Mouse (Mus musculus) neural tube, embryonic 13.5 days (tissue): ENCODE data around the gene Hps1. TPM values are rescaled to one million over a fixed set of nuclear protein-coding genes. Genes with fewer than 3 reads are reported as not detected.

Experiments
- ATAC-seq: fragments of 200-750 bp; cut with Nextera tagmentation; 2 replicates; pipeline ENCODE4 v1.8.0; 2017; ENCODE audit warnings: low read depth, mild to moderate bottlenecking, moderate TSS enrichment, moderate library complexity
- H3K27ac ChIP-seq: fragments of 300-500 bp; sonication (generic); replicated peaks from 2 replicates; pipeline ENCODE4 v1.5.1; 2015; ENCODE audit warnings: moderate library complexity, mild to moderate bottlenecking, inconsistent platforms
- H3K27me3 ChIP-seq: fragments of 300-500 bp; sonication (generic); 2 replicates; pipeline ENCODE4 v1.6.1; 2015; ENCODE audit warnings: mild to moderate bottlenecking, inconsistent platforms
- H3K36me3 ChIP-seq: fragments of 300-500 bp; sonication (generic); 2 replicates; pipeline ENCODE4 v1.6.1; 2015; ENCODE audit warnings: mild to moderate bottlenecking, inconsistent platforms
- H3K4me1 ChIP-seq: fragments of 300-500 bp; sonication (generic); replicated peaks from 2 replicates; pipeline ENCODE4 v1.6.1; 2015; ENCODE audit warnings: inconsistent platforms
- H3K4me2 ChIP-seq: fragments of 300-500 bp; sonication (generic); 2 replicates; pipeline ENCODE4 v1.6.1; 2015; ENCODE audit warnings: inconsistent platforms, mild to moderate bottlenecking, moderate library complexity
- H3K4me3 ChIP-seq: fragments of 300-500 bp; sonication (generic); 2 replicates; pipeline ENCODE4 v1.5.1; 2015; ENCODE audit warnings: mild to moderate bottlenecking, inconsistent platforms
- H3K9ac ChIP-seq: fragments of 300-500 bp; sonication (generic); 2 replicates; pipeline ENCODE4 v1.6.1; 2015; ENCODE audit warnings: moderate library complexity, mild to moderate bottlenecking, inconsistent platforms
- H3K9me3 ChIP-seq: fragments of 300-500 bp; sonication (generic); 2 replicates; pipeline ENCODE4 v1.6.1; 2016; ENCODE audit warnings: inconsistent platforms
- WGBS: fragments of 180-500 bp; shearing (Covaris S2); methylation state at CpG from one replicate; pipeline ENCODE4 v1.1.7; 2015; 5-methylcytosine and 5-hydroxymethylcytosine counted together
- polyA plus RNA-seq: library from polyadenylated mRNA; unstranded; fragments of >200 nt; fragmentation: Nextera tagmentation; extraction: Ambion mirVana; gene quantifications from 2 replicates; pipeline ENCODE4 v1.2.1, GENCODE M21; 2015

Gene Hps1
- 12.5 and 13.5 TPM in 2 replicates for polyA plus RNA-seq

DNA sequence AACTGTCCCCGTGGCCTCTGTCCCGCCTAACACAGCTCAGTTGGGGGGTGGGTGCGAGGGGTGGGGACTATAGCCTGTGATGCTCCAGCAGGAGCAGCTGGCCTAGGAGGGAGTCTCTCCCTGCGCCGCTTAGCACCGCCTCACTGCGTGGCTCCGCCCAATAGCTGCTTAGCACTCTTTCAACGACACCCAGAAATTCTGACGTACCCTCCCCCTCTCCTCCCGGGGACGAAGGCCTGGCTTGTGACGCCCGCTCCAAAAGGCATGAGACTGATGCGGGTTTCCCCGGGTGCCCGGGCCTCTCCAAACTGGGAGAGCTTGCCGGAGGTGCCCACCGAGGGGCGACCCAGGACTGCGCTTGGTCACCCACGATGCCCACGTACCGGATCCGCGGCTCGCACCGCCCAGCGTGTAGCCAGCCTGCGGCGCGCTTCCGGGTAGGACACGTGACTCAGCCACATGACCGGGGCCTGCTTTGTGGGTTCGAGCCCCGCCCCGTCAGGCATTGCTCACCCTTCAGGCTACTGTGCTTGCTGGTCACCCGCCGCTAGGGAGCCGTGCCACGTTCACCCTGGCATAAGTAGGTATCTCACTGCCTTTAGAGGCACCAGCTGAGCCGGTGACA lies at the start of gene Hps1:
Gene Hps1 (minus strand): TSS at position 448 of the 625 bp plus-strand sequence.
- ATAC-seq, result peak; percentile 98
- Histone ChIP-seq H3K9ac (peak within 1 kb of the TSS; percentile 79), H3K27ac (peak within 1 kb of the TSS; percentile 89), H3K27me3 (no peaks in the 10 kb centered on the region), H3K9me3 (no peaks in the 10 kb centered on the region; the same call in 1 of the 2 replicates), H3K4me3 (peak within 1 kb of the TSS; percentile 60), H3K4me2 (peak within 1 kb of the TSS; percentile 60), H3K36me3 (no peaks in the 10 kb centered on the region), H3K4me1 (peaks cover 9% of the 10 kb centered on the region)
- under 1% methylated on average over 43 of the region's 43 CpGs for WGBS

DNA sequence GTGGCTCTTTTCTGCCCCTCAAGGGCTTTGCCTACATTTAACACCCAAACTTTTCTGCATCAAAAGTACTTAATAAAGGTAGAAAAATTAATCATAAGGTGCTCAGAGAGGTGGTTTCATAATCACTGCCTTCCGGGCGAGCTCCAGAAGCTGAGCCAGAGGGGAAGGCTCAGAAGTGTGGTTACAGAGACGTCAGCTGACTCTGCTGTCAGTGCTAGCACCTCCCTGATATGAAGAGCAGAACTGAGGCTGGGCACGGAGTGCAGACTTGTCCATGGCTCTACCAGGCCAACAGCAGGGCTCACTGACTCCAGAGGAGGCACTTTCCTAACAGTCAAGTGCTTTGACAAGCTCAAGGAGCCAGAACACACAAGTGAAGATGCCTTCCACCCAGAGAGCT lies 49.4 kb upstream of the Hps1 start:
- H3K9me3 ChIP-seq, result no peaks in the 10 kb centered on the region

DNA sequence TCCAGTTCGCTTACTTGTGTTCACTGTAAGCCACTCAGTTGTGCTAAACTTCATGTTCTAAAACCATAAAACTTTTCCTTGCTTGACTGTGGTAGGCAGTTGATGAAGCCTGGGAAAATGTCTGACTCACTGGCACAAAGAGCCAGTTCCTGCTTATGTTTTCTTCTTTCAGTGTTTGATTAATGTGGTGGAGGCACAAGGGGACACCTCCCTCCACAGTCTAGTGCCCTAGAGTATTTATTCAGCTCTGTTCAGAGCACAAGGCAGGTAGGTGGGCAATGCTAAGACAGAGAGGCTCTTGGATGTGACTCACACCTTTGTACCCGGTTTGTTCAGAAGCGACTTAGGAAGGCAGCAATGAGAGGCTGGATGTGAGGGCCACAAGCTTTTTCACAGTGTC lies 48.1 kb upstream of the Hps1 start:
- no peaks in the 10 kb centered on the region for H3K27me3 ChIP-seq
- H3K4me3 ChIP-seq, result no peak overlapping the region
- no peaks in the 10 kb centered on the region for H3K9me3 ChIP-seq
- no peak overlapping the region for H3K9ac ChIP-seq
- H3K4me2 ChIP-seq, result no peak overlapping the region
- 89% methylated on average over 3 of the region's 3 CpGs for WGBS
- H3K27ac ChIP-seq, result no peak overlapping the region
- ATAC-seq, result no peak
- no peaks in the 10 kb centered on the region for H3K4me1 ChIP-seq
- no peaks in the 10 kb centered on the region for H3K36me3 ChIP-seq

More for the DNA sequence above, 49.4 kb upstream of the Hps1 start:
- Histone ChIP-seq H3K36me3 (no peaks in the 10 kb centered on the region), H3K27ac (no peak overlapping the region), H3K9ac (no peak overlapping the region), H3K4me1 (no peaks in the 10 kb centered on the region), H3K27me3 (no peaks in the 10 kb centered on the region), H3K4me2 (no peak overlapping the region), H3K4me3 (no peak overlapping the region)
- WGBS, result 85% methylated on average over 4 of the region's 4 CpGs
- no peak for ATAC-seq

DNA sequence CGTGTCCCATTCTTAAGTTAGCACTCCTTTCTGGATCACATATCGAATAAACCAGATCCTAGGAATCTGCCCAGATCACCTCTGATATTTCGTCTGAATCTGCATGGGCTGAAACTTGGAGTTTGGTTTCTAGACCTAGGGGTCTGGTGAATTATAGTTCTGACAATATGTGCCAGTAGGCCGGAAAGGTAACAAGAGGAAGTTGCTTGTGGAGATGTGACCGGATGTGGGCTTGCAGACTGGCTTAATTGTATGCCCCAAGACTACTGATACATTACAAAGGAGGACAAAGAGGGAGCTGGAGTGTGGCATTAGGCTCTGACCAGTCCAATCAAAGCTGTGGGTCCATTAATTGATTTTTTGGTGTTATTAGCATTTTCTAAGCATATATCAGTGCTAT lies 40.3 kb upstream of the Hps1 start:
- H3K27ac ChIP-seq, result no peak overlapping the region
- no peak overlapping the region for H3K4me2 ChIP-seq
- H3K4me3 ChIP-seq, result no peak overlapping the region
- no peaks in the 10 kb centered on the region for H3K27me3 ChIP-seq
- H3K4me1 ChIP-seq, result no peaks in the 10 kb centered on the region
- 89% methylated on average over 5 of the region's 5 CpGs for WGBS
- H3K36me3 ChIP-seq, result no peaks in the 10 kb centered on the region
- H3K9ac ChIP-seq, result no peak overlapping the region
- no peaks in the 10 kb centered on the region for H3K9me3 ChIP-seq
- ATAC-seq, result no peak

DNA sequence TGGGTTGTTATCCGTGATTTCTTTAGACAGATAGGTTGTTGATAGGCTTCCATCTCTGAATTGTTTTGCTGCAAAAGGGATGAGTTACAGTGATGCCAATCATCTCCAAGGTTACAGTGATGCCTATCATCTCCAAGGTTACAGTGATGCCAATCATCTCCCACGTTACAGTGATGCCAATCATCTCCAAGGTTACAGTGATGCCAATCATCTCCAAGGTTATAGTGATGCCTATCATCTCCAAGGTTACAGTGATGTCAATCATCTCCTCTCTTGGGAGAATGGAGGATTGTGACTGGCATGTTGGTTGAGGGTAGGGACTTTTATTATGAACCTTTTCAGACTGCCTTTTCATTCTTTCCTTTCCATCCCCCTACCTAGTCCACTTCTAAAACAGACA lies 38.0 kb upstream of the Hps1 start:
- H3K9me3 ChIP-seq, result no peaks in the 10 kb centered on the region
- H3K4me1 ChIP-seq, result no peaks in the 10 kb centered on the region
- H3K36me3 ChIP-seq, result no peaks in the 10 kb centered on the region
- H3K27ac ChIP-seq, result no peak overlapping the region
- no peaks in the 10 kb centered on the region for H3K27me3 ChIP-seq
- H3K9ac ChIP-seq, result no peak overlapping the region
- no peak overlapping the region for H3K4me2 ChIP-seq
- H3K4me3 ChIP-seq, result no peak overlapping the region
- no peak for ATAC-seq
- WGBS, result 71% methylated on average over 2 of the region's 2 CpGs

DNA sequence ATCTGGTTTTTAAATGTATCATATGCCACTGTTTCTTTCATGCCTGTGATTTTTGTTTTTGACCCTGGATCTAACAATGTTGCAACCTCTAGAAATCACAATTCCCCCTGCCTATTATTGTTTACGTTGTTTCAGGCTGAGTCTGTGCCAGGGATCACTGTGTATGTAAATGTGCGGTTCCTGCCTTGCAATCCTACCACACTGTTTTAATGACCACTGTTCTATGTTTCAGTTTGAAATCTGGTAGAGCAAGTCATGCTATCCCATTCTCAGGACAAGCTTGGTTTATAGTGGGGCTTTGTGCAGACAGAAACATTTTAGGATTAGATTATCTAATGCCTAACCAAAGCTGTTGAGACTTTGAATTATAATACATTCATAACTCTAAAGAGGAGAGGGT lies 36.5 kb upstream of the Hps1 start:
- H3K27ac ChIP-seq, result no peak overlapping the region
- H3K9ac ChIP-seq, result no peak overlapping the region
- H3K9me3 ChIP-seq, result no peaks in the 10 kb centered on the region
- H3K4me1 ChIP-seq, result no peaks in the 10 kb centered on the region
- H3K4me2 ChIP-seq, result no peak overlapping the region
- no peak overlapping the region for H3K4me3 ChIP-seq
- WGBS, result 95% methylated on average over 2 of the region's 2 CpGs
- H3K27me3 ChIP-seq, result no peaks in the 10 kb centered on the region
- ATAC-seq, result no peak
- H3K36me3 ChIP-seq, result no peaks in the 10 kb centered on the region

DNA sequence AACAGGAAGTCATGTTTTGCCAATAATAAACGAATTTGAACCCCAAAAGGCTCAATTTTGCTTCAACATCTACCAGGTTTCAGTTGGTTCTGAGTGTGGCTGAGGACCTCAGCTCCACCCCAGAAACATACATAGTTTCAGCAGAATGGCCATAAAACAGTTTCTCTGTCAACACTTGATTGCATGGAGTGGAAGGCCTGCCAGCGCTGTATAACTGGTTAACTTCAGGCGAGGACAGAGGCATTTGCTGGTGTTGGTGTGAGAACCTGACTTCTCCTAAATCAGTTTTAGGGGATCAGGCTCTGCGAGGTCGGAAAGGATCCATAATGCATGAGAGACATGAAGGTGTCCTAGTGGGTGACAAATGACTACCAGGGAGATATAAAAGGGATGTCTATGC lies 30.4 kb upstream of the Hps1 start:
- Histone ChIP-seq H3K4me3 (no peak overlapping the region), H3K9ac (no peak overlapping the region), H3K4me2 (no peak overlapping the region), H3K27ac (no peak overlapping the region), H3K36me3 (no peaks in the 10 kb centered on the region), H3K27me3 (no peaks in the 10 kb centered on the region), H3K9me3 (no peaks in the 10 kb centered on the region), H3K4me1 (no peaks in the 10 kb centered on the region)
- ATAC-seq, result no peak
- WGBS, result 70% methylated on average over 5 of the region's 5 CpGs

DNA sequence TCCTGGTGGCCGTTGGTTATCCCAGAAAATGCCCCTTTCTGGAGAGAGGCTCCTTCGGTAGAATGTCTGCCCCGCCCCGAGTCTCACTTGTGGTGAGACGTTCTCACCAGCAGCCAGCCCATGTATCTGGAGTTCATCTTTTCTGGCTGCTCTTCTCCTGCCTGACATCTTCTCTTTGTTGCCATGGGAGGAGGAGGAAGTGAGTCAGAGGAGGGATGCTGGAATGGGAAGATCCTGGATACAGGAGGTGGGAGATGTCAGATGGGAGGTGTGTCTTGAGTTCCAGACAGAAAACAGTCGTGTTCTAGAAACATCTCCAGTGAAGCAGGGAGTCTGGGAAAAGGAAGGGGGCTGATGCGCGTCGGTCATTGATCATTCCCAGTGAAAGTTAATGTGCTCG lies 29.7 kb upstream of the Hps1 start:
- ATAC-seq, result no peak
- Histone ChIP-seq H3K27ac (no peak overlapping the region), H3K27me3 (no peaks in the 10 kb centered on the region), H3K36me3 (no peaks in the 10 kb centered on the region), H3K9me3 (no peaks in the 10 kb centered on the region), H3K9ac (no peak overlapping the region), H3K4me2 (no peak overlapping the region), H3K4me3 (no peak overlapping the region), H3K4me1 (no peaks in the 10 kb centered on the region)
- WGBS, result 88% methylated on average over 10 of the region's 10 CpGs

DNA sequence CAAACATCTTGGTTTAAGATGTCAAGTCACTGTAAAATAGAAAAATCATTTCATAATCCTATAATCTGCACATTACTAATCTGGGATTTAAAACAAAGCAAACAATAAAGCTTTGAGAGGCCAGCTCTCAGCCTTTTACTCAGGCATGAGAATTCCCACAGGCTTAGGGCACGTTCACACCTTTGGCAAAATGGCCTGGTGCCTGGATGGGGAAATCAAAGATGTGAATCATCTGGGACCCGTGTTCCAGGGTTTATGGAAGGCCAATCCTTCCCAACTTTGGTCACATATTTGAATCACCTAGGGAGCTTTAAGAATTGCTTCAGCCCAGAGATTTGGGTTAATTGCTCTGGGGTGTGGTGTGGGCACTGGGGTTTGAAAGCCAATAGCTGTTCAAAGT lies 18.1 kb upstream of the Hps1 start:
- peaks cover 12% of the 10 kb centered on the region for H3K27me3 ChIP-seq
- H3K9ac ChIP-seq, result no peak overlapping the region
- no peaks in the 10 kb centered on the region for H3K36me3 ChIP-seq
- no peak overlapping the region for H3K4me2 ChIP-seq
- peaks cover 10% of the 10 kb centered on the region for H3K4me1 ChIP-seq
- H3K9me3 ChIP-seq, result no peaks in the 10 kb centered on the region
- ATAC-seq, result no peak
- WGBS, result 62% methylated on average over 2 of the region's 2 CpGs
- H3K4me3 ChIP-seq, result no peak overlapping the region
- no peak overlapping the region for H3K27ac ChIP-seq

DNA sequence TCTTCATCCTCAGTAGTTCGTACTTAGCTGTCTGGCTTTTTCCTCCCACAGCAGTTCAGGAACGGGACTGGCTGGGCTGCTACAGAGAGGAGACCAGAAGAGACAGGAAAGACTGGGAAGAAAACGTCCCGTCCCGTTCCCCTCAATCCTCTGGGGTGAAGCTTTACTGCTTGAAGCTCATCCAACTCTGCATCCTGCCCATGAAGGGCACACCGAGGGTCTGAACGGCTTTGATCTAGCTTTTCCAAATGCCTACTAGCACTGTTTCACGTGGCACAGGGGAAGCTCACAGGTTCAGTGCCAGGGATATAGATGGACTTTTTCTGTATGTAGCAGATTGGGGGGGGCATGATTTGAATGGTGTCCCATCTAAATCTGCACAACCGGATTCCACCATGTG lies 16.0 kb upstream of the Hps1 start:
- ATAC-seq, result no peak
- peak overlapping the region; percentile 47 for H3K4me3 ChIP-seq
- peaks cover 10% of the 10 kb centered on the region for H3K4me1 ChIP-seq
- peak overlapping the region; percentile 70 for H3K9ac ChIP-seq
- peaks cover 12% of the 10 kb centered on the region for H3K27me3 ChIP-seq
- H3K36me3 ChIP-seq, result no peaks in the 10 kb centered on the region
- H3K9me3 ChIP-seq, result no peaks in the 10 kb centered on the region
- 27% methylated on average over 9 of the region's 9 CpGs for WGBS
- peak overlapping the region; percentile 92 for H3K4me2 ChIP-seq
- H3K27ac ChIP-seq, result no peak overlapping the region

DNA sequence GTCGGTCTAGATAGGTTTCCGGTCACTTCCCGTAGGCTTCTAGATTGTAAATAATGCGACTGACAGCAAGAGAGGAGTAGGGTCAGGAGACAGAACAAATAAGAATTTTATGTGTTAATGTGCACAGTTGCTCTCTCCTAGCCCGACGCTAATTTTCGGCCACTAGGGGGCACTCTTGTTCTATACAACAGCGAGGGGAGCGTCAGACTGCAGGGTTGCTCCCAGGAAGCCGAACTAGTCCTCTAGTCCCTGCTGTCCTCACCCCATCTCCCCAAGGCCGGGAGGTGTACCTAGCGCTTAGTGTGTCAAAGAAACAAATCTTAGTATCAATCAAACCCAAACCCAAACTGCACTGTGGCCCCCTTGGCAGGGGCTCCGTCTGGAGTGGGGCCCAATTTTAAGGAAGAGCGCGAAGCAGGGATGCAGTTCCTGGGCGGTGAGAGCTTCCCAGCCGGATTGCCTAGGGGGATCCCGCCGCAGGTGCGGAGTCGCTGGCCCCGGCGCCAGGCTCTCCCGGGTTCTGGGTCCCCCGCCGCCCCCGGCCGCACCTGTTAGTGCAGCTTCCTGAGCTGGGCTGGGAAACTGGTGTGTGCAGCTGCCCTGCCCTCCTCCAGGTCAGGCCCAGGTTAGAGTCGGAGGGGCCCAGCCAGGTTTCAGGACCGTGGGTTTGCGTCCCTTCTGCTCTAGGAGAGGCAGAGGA lies 15.3 kb upstream of the Hps1 start:
- peaks cover 10% of the 10 kb centered on the region for H3K4me1 ChIP-seq
- no peaks in the 10 kb centered on the region for H3K9me3 ChIP-seq
- H3K36me3 ChIP-seq, result no peaks in the 10 kb centered on the region
- no peak overlapping the region for H3K27ac ChIP-seq
- ATAC-seq, result peak; percentile 90
- H3K4me2 ChIP-seq, result peak overlapping the region; percentile 92
- peaks cover 12% of the 10 kb centered on the region for H3K27me3 ChIP-seq
- WGBS, result 1% methylated on average over 31 of the region's 31 CpGs
- peak overlapping the region; percentile 47 for H3K4me3 ChIP-seq
- peak overlapping the region; percentile 70 for H3K9ac ChIP-seq

DNA sequence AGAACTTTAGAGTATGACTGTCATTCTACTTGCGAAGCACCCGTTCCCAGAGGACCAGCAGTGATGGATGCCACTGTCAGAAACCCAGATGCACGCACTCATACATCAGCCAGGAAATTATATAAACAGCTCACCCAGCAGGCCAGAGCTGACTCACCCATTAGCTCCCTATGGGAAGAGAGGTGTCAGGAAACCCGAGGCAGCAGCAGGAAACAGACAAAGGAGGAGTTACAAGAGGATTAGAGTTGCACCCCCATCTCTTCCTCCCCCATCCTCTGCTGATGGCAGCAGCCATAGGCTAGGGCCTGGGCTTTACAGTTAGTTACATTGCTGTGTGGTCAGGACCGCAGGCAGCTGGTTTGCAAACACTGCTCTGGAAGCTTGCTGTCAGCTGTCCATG lies 8.5 kb upstream of the Hps1 start:
- no peaks in the 10 kb centered on the region for H3K36me3 ChIP-seq
- H3K4me3 ChIP-seq, result no peak overlapping the region
- H3K9me3 ChIP-seq, result no peaks in the 10 kb centered on the region
- no peak overlapping the region for H3K9ac ChIP-seq
- H3K4me2 ChIP-seq, result no peak overlapping the region
- ATAC-seq, result no peak
- peaks cover 5% of the 10 kb centered on the region; the same call in 1 of the 2 replicates for H3K27me3 ChIP-seq
- 49% methylated on average over 5 of the region's 5 CpGs for WGBS
- H3K27ac ChIP-seq, result no peak overlapping the region
- peaks cover 11% of the 10 kb centered on the region; the same call in 1 of the 2 replicates for H3K4me1 ChIP-seq
